Comparison of ENCODE assay signal across 13 mouse cellular contexts in genomic region chr11:74506275-74506674, GRCm38 (mm10).
"Had no signal": no experiment of that assay in that cellular context is flagged by ENCODE, and none has a peak within 500 bp of the region (broad histone marks: within the 10 kb centered on the region; RNA-seq: fewer than 3 reads in every experiment).

No protein-coding gene starts in this region.

- H3K27ac ChIP-seq: left cerebral cortex, adult 2 months; limb, embryonic 15.5 days; liver, embryonic 12.5 days; stomach, postnatal 0 days had no signal

- H3K4me3 ChIP-seq: left cerebral cortex, adult 2 months; limb, embryonic 15.5 days; liver, embryonic 12.5 days; myocyte had no signal

- H3K9ac ChIP-seq: limb, embryonic 15.5 days; liver, embryonic 12.5 days; lung, embryonic 14.5 days had no signal

- H3K4me1 ChIP-seq: limb, embryonic 15.5 days; liver, embryonic 12.5 days had no signal

- H3K9me3 ChIP-seq: limb, embryonic 15.5 days; liver, embryonic 12.5 days had no signal

- H3K36me3 ChIP-seq: limb, embryonic 15.5 days; liver, embryonic 12.5 days had no signal

- H3K4me2 ChIP-seq: limb, embryonic 15.5 days; liver, embryonic 12.5 days; lung, embryonic 14.5 days had no signal

- DNase-seq: kidney, adult 18-20 months; kidney, postnatal 25 days; lung, embryonic 14.5 days; lung, postnatal 10 days; lung, postnatal 4 days; right cerebral cortex, adult 18-20 months; right cerebral cortex, postnatal 25 days; thymus, postnatal 4 days had no signal

- H3K27me3 ChIP-seq: limb, embryonic 15.5 days; liver, embryonic 12.5 days had no signal
